Mouse (Mus musculus): ENCODE data around the gene Cdk18.
A peak's percentile ranks its signal among the peaks of the same experiment; 100 is the strongest.

Gene Cdk18

GRCm38 (mm10) chr1:132113098-132113497 is 26.4 kb downstream of the Cdk18 start:
- DNase-seq (ENCODE audit: low read depth, low spot score): no peak

- DNase-seq (ENCODE audit: low read depth, low spot score): no peak
Observed at GRCm38 (mm10) chr1:132112426-132112825, 27.1 kb downstream of the Cdk18 start.

- DNase-seq (ENCODE audit: low read depth, low spot score): no peak
Observed at GRCm38 (mm10) chr1:132111411-132111810, 28.1 kb downstream of the Cdk18 start.

- DNase-seq (ENCODE audit: low read depth, low spot score): no peak
Observed at GRCm38 (mm10) chr1:132109368-132109767, 30.1 kb downstream of the Cdk18 start.

GRCm38 (mm10) chr1:132104353-132104752 is 35.1 kb downstream of the Cdk18 start:
- DNase-seq (ENCODE audit: low read depth, low spot score): no peak

GRCm38 (mm10) chr1:132101953-132102697 is 37.4 kb downstream of the Cdk18 start:
- DNase-seq (ENCODE audit: low read depth, low spot score): no peak

GRCm38 (mm10) chr1:132099775-132100174 is 39.7 kb downstream of the Cdk18 start:
- no peak for DNase-seq (ENCODE audit: low read depth, low spot score)

GRCm38 (mm10) chr1:132099016-132099415 is 40.5 kb downstream of the Cdk18 start:
- DNase-seq (ENCODE audit: low read depth, low spot score): no peak

- no peak for DNase-seq (ENCODE audit: low read depth, low spot score)
Observed at GRCm38 (mm10) chr1:132098076-132098475, 41.4 kb downstream of the Cdk18 start.

GRCm38 (mm10) chr1:132095356-132096004 is 44.0 kb downstream of the Cdk18 start:
- DNase-seq (ENCODE audit: low read depth, low spot score): no peak

- no peak for DNase-seq (ENCODE audit: low read depth, low spot score)
Observed at GRCm38 (mm10) chr1:132093269-132093668, 46.2 kb downstream of the Cdk18 start.

GRCm38 (mm10) chr1:132090266-132090665 is 49.2 kb downstream of the Cdk18 start:
- DNase-seq (ENCODE audit: low read depth, low spot score): no peak

- no peak for DNase-seq (ENCODE audit: low read depth, low spot score)
Observed at GRCm38 (mm10) chr1:132089767-132090166, 49.7 kb downstream of the Cdk18 start.

GRCm38 (mm10) chr1:132088181-132088671 is 51.3 kb downstream of the Cdk18 start:
- DNase-seq (ENCODE audit: low read depth, low spot score): no peak

- no peak for DNase-seq (ENCODE audit: low read depth, low spot score)
Observed at GRCm38 (mm10) chr1:132085181-132086049, 54.1 kb downstream of the Cdk18 start.

GRCm38 (mm10) chr1:132078413-132078812 is 61.1 kb downstream of the Cdk18 start:
- DNase-seq (ENCODE audit: low read depth, low spot score): no peak

- no peak for DNase-seq (ENCODE audit: low read depth, low spot score)
Observed at GRCm38 (mm10) chr1:132075576-132075975, 63.9 kb downstream of the Cdk18 start.

- no peak for DNase-seq (ENCODE audit: low read depth, low spot score)
Observed at GRCm38 (mm10) chr1:132070659-132071058, 68.8 kb downstream of the Cdk18 start.

- no peak for DNase-seq (ENCODE audit: low read depth, low spot score)
Observed at GRCm38 (mm10) chr1:132069436-132069835, 70.0 kb downstream of the Cdk18 start.

- peak; percentile 20 for DNase-seq (ENCODE audit: low read depth, low spot score)
Observed at GRCm38 (mm10) chr1:132067261-132068255, 71.9 kb downstream of the Cdk18 start, which contains the start of gene Mfsd4a. Gene Mfsd4a, minus strand, starts transcription at chr1:132068062.
